Mouse (Mus musculus) olfactory bulb, adult 2 months (tissue): ENCODE data around the gene Pnmt. TPM values are rescaled to one million over a fixed set of nuclear protein-coding genes. Genes with fewer than 3 reads are reported as not detected.
A peak's percentile ranks its signal among the peaks of the same experiment; 100 is the strongest.

Source experiments
- H3K27ac ChIP-seq: fragments of 200-500 bp; 2 replicates; pipeline ENCODE4 v1.5.1; 2012; ENCODE audit warnings: low read depth, low read length; ENCODE audit not compliant: insufficient read depth
- H3K4me1 ChIP-seq: fragments of 200-500 bp; 2 replicates; pipeline ENCODE4 v1.6.1; 2012; ENCODE audit warnings: low read length; ENCODE audit not compliant: control insufficient read depth, insufficient read depth
- H3K4me3 ChIP-seq: fragments of 200-500 bp; 2 replicates; pipeline ENCODE4 v1.5.1; 2012; ENCODE audit warnings: mild to moderate bottlenecking, low read depth, low read length, moderate library complexity; ENCODE audit not compliant: insufficient read depth
- CTCF ChIP-seq: fragments of 200-500 bp; IDR thresholded peaks from 2 replicates; pipeline ENCODE4 v1.5.1; 2012; ENCODE audit warnings: low read depth, mild to moderate bottlenecking, low read length, moderate library complexity; ENCODE audit not compliant: insufficient read depth
- POLR2A ChIP-seq: fragments of 200-500 bp; IDR thresholded peaks from 2 replicates; pipeline ENCODE4 v1.6.1; 2012; ENCODE audit warnings: mild to moderate bottlenecking, low read depth, low read length, moderate library complexity; ENCODE audit not compliant: insufficient read depth
- WGBS: fragments of 180-500 bp; shearing (Covaris S2); methylation state at CpG from one replicate; pipeline ENCODE4 v1.1.7; 2018; 5-methylcytosine and 5-hydroxymethylcytosine counted together
- polyA plus RNA-seq: library from polyadenylated mRNA; stranded (reverse); fragments of >200 nt; gene quantifications from 2 replicates; pipeline ENCODE4 v1.2.4, GENCODE M21; 2012; ENCODE audit warnings: low replicate concordance; ENCODE audit not compliant: missing spikeins, insufficient read depth, insufficient read length

Gene Pnmt
- polyA plus RNA-seq, 1 experiment, result not detected

DNA sequence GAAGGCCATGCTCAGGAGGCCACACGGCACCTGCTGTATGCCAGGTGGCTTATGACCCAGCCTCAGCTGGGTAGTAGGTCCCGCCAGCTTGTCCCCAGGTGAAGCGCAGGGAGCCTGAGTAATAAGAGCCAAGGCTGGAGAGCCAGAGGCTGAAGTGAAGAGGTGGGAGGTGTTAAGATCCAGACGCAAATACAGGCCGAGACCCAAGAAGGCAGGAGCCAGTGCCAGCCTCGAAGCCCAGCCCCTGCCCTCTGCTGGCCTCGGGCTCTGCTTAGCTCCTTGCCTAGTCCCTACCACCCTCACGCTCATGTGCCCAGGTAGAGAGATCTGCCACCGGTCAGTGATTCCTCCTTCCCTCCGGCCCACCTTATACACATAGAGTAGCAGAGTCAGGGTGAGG is 2.0 kb downstream of the Pnmt start:
- H3K4me1 ChIP-seq, result peaks cover 29% of the 10 kb centered on the region
- 71% methylated on average over 10 of the region's 10 CpGs for WGBS
- H3K4me3 ChIP-seq, result no peak overlapping the region
- TF ChIP-seq CTCF (no peak), POLR2A (no peak)
- no peak overlapping the region for H3K27ac ChIP-seq

DNA sequence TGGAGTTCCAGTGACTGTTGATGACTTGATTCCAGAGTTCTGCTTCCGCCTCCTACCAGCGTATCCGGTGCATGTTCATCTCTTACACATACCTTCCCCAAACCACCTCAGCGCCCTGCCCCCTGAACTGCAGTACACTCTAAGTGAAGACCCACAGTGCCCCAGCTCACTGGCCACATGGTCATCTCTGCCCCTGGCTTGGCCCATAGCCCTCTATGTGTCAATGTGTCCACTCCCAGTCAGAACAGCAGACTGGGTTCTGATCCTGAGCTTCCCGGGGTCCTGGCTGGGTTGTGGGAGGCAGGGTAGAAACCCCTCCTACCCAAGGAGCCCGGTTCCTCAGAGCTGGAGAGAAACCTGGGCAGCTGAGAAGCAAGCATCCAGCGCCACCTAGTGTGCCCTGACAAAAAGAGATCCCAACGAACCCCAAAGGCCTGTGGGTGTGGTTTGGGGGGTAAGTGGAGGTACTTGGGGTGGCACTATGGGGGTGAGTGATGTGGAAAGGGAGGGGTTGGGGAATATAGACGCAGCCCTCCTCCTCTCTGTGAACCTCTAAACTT is 3.1 kb downstream of the Pnmt start:
- H3K4me1 ChIP-seq, result peaks cover 24% of the 10 kb centered on the region
- H3K4me3 ChIP-seq, result no peak overlapping the region
- H3K27ac ChIP-seq, result no peak overlapping the region
- WGBS, result 30% methylated on average over 9 of the region's 9 CpGs
- TF ChIP-seq POLR2A, result no peak
- peak; percentile 9 for TF ChIP-seq CTCF

DNA sequence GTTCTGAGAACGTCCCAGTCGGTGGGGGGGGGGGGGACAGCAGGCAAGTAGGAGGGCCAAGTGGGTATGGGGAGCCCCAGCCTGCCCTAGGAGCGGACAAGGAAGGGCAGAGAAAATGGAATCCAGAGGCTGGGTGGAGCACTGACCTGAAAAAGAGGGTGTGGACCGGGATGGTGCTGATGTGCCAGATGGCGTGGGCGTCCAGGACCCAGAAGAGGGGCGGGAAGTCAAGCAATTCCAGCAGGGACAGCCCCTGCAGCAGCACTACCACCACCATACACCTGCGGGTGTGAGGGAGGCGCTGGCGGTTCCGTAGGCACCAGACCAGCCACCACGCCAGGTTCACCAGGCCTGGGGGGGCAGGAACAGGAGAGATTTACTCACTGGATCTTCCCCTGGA is 3.9 kb downstream of the Pnmt start:
- H3K27ac ChIP-seq, result no peak overlapping the region
- no peak overlapping the region for H3K4me3 ChIP-seq
- peaks cover 24% of the 10 kb centered on the region for H3K4me1 ChIP-seq
- TF ChIP-seq CTCF (no peak), POLR2A (no peak)
- WGBS, result 71% methylated on average over 12 of the region's 12 CpGs

DNA sequence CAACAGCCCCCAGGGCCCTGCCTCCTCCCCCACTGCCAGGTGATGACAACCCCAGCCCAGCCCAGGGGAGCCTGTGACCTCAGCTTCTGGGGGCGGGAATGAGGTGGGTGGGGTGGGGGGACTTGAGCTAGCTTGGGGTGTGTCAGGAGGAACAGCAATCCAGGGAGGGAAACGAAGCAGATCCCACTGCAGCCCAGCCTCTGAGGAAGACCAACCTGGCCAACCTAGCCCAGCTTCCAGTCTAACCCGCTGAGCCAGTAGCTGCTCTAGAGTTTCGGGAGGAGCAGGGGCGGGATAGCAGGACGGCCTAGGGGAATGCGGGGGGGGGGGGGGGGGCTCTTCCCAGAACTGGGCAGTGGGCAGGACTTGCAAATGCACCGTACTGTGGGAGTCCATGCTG is 5.8 kb downstream of the Pnmt start:
- no peak overlapping the region for H3K4me3 ChIP-seq
- H3K27ac ChIP-seq, result no peak overlapping the region
- TF ChIP-seq POLR2A, result no peak
- no peak for TF ChIP-seq CTCF
- H3K4me1 ChIP-seq, result peaks cover 19% of the 10 kb centered on the region
- 39% methylated on average over 8 of the region's 8 CpGs for WGBS

DNA sequence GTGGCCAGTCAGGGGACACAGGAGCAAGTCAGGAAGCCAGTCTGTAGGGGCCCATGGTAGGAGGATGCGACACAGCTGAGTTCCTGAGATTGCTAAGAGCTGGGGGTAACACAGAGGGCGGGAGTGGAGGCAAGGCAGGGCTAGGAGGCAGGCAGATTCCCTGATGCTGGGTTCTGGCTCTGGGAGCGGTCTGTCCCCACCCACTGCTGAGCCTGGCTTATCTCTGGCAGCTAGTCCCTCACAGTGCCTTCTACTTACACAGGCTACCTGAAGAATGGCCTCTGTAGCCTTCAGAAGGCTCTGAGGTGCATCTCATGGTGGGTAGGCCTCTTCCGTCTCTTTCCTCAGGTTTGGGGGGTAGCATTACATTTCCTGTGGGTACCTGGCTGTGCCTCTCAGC is 6.4 kb downstream of the Pnmt start:
- H3K4me1 ChIP-seq, result peaks cover 19% of the 10 kb centered on the region
- no peak overlapping the region for H3K27ac ChIP-seq
- TF ChIP-seq CTCF (no peak), POLR2A (no peak)
- H3K4me3 ChIP-seq, result no peak overlapping the region
- 77% methylated on average over 4 of the region's 4 CpGs for WGBS

DNA sequence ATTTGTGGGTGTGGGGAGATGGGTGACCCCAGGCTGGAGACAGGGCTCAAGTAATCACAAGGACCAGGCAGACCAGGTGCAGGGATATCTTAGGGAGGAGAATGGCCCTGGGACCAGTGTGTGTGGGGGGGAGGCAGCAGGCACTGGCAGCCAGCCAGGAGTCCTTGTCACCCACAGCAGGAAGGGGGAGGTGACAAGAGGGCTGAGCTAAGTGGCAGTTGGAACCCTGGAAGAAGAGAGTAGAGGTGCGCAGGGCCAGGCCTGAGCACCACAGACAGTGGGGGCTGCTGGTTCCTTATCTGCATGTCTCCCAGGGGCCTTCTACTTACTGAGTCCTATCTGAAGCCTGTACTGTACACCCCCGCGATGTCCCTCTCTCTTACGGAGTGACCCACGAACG is 7.1 kb downstream of the Pnmt start:
- no peak overlapping the region for H3K27ac ChIP-seq
- peaks cover 16% of the 10 kb centered on the region for H3K4me1 ChIP-seq
- WGBS, result 72% methylated on average over 6 of the region's 6 CpGs
- H3K4me3 ChIP-seq, result no peak overlapping the region
- no peak for TF ChIP-seq POLR2A
- TF ChIP-seq CTCF, result no peak

DNA sequence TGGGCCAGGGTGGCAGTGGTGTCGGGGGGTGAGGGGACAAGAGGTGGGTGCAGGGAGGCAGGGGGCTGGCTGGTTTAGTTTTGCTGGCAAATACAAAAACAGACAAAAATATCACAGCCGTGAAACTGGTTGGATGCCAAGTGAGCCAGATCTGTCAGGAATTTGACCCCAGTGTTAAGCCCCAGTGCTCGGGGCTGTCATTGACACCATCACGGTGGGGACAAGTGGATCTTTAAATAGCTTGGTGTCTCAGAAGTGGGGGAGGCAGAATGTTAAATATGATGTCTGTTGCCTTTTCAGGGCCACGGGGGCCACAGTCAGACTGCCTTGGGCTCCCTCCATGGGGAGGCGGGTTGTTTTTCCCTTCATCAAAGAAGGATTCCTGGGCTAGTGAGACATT is 8.1 kb downstream of the Pnmt start:
- 65% methylated on average over 6 of the region's 6 CpGs for WGBS
- Histone ChIP-seq H3K27ac (no peak overlapping the region), H3K4me1 (peaks cover 7% of the 10 kb centered on the region), H3K4me3 (no peak overlapping the region)
- TF ChIP-seq POLR2A (no peak), CTCF (no peak)

DNA sequence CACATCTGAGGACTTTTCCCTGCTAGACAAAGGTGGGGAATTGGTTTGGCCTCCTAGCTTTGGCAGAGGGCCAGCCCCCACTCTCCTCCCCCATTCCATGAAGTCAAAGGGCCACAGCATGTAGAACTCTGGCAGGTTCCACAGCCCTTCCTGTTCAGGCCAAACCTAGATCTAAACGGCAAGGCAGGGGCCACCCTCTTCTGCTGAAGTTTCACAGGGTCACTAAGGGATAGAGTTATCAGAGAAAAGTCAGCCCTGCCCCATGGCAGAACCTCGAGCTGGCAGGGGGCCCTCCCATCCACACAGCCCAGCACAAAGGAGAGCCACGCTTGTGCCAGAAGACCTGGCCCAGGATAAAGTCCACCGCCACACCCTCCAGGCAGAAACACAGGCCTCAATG is 8.8 kb downstream of the Pnmt start:
- peaks cover 6% of the 10 kb centered on the region for H3K4me1 ChIP-seq
- 45% methylated on average over 4 of the region's 4 CpGs for WGBS
- no peak overlapping the region for H3K27ac ChIP-seq
- TF ChIP-seq POLR2A (no peak), CTCF (no peak)
- no peak overlapping the region for H3K4me3 ChIP-seq

DNA sequence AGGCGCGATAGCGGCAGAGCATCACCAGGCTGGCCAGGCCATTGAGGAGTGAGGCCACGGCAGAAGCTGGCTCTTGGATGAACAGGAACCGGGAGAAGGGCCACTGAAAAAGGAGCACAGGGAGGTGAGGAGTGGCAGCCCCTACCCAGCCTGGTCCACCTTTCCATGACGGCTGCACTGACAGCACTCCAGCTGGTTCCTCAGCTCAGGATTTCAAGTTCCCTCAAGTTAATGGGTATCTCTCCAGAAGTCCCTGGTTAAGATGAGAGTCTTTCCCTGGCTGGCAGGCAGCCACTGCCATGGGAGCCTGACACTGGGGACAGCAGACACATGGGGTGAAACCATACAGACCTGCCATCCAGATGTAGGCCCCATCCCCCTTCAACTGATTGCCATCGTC is 11.7 kb downstream of the Pnmt start:
- Histone ChIP-seq H3K4me1 (peaks cover 9% of the 10 kb centered on the region), H3K27ac (no peak overlapping the region), H3K4me3 (no peak overlapping the region)
- WGBS, result 89% methylated on average over 7 of the region's 7 CpGs
- TF ChIP-seq POLR2A (no peak), CTCF (no peak)

DNA sequence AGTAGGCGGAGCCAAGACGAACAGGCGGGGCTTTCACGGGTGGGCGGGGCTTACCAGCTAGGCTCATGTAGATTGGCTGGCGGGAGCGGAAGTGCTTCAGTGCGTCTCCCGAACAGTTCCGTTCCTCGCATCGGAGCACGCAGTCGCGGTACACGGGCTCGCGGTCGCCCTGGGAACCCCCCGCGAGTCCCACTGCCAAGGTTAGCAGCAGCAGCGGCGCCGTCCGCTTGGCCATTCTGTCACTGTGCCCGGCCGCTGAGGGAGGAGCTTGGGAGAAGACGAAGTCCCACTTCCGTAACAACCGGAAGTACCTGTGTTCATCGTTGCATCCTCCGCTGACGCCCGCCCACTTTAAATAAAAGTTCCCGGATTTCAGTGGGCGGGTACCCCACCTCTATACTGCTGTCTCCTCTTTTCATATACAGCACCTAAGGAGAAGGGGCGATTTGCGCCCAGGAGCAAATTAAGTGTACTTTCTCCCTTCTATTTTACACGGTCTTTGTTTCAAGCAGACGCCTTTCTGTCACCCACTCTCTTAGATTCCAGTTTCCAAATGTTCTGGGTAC is 14.0 kb downstream of the Pnmt start, which contains the start of gene Pgap3:
Gene Pgap3 (minus strand): TSS at position 330 of the 566 bp plus-strand sequence.
- WGBS, result under 1% methylated on average over 40 of the region's 40 CpGs
- H3K27ac ChIP-seq, result peak within 1 kb of the TSS; percentile 82
- 0 out of 2 replicates have a peak, but pooled peaks have one; percentile 34 for TF ChIP-seq POLR2A
- no peak for TF ChIP-seq CTCF
- peaks cover 2% of the 10 kb centered on the region; the same call in 1 of the 2 replicates for H3K4me1 ChIP-seq
- peak within 1 kb of the TSS; percentile 76 for H3K4me3 ChIP-seq
